Mouse (Mus musculus): ENCODE measurements at regions not wholly inside any gene's neighbourhood (a gene's known extent, or its start where the extent isn't known, plus 50 kb on each side); places are given as distances from the start of the nearest gene placed in this dataset.

DNA sequence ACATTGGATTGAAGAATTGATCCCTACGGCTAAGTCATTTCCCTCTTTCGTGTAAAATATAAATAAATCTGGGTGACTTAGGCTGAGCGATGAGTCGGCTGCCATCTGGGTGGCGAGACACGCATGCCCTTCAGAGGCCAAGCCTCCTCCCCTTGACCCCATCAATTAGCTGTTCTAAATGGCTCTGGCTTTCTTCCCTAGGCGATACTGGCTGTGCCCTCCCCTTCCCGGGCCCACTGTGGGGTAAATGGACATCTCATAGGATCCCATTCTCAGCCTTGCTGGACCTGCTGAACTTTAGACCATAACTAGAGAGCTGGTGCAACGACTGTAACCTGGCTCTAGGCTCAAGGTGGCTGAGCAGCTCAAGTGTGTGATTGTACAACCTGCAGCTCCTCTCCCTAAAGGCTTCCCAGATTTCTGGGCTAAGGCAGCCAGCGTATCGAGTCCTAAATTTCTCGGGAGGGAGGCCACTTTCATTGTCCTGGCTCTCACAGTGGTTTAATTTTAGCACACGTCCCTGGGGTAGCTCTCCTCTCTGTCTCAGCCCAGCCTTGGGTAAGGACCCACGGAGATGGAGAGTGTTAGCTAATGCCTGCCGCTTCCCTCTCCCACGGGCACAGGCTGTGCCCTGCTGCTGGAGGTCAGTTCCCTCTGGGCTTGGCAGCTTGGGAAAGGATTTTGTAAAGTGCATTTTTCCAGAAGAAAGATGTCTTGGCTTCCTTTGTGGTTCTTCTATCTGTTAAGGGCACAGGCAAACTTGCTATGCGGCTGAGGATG lies 80.7 kb upstream of the Zc3h12a start:
- DNase-seq (ENCODE audit: inconsistent ontology term) = no peak

DNA sequence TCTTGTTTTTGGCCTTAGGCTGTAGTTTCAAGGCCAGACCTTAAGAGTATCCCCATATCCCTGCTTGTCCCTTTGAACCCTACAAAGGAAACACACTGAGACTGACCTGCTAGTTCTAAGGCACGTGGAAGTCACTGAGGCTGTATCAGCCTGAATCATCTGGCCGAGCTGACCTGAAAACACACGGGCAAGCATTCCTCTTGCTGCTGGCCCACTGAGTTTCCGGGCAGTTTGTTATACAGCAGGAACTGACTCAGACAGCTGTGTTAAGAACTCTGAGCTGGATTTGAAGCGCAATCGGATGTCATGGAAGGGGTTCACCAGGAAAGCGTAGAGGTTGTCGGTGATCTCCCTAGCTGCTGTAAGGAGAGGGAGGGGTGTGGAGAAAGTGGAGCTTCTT lies 75.9 kb upstream of the Zc3h12a start:
- DNase-seq (ENCODE audit: inconsistent ontology term) = no peak

DNA sequence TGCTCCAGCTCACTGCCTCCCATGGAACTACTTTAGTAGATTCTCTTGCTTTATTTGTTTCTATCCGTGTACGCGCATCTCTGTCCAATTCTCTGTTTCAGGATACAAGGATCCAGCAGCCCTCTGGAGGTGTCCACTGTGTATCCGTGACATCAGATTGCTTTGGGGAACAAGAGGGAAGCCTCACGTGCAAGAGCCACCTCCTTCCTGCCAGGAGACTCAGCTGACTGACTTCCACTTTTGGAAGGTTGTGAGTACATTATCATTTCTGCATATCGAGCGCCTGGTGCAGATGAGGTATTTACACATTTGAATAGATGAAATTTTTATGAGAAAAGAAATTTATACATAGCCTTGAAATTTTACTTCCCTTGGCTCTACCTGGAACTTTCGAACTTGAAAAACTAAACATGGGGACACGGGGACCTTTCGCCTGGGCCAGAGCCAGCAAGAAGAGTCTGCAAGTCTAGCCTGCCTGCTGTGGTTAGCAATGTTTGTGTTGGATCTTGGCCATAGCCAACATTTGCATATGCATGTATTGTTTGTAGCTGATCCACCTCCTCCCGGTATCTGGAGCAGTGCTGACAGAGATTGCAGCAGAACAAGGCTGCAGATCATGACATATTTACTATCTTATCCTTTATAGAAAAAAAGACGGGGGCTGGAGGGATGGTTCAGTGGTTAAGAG lies 74.1 kb upstream of the Zc3h12a start:
- no peak for DNase-seq (ENCODE audit: inconsistent ontology term)

DNA sequence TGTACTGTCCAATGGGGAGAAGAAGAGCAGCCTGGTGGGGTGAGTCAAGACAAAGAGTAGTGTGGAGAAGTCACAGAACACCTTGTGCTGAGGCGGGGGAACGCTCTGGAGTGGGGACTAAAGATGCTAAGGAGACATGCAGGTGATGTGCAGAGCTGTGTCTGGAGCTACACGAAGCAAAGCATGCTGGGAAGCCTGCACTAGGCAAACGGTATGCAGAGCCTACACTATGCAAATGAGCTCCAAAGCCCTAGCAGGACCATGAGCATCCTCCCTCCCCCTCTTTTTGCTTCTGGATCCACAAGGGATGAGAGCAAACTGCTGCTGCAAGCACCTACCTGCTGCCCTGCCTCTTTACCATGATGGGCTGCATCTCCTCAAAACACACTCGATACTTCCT lies 73.1 kb upstream of the Zc3h12a start:
- DNase-seq (ENCODE audit: inconsistent ontology term) = no peak

DNA sequence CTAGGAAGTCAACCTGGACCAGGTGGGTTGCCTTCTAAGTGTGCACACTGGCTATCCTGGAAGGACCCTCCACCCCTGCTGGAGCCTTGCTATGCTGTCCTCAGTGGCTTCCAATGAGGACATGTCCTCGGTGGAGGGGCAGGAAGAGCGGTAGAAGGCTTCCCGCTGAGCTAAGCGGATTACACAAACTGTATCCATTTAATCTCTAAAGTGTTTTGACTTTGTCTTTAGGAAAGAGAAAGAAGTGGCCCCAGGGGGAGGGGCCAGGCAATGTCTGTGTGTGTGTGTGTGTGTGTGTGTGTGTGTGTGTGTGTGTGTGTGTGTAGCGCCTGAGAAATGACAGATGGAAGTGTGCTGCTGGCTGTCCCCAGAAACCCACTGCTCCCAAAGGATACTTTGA lies 71.6 kb upstream of the Zc3h12a start:
- no peak for DNase-seq (ENCODE audit: inconsistent ontology term)

DNA sequence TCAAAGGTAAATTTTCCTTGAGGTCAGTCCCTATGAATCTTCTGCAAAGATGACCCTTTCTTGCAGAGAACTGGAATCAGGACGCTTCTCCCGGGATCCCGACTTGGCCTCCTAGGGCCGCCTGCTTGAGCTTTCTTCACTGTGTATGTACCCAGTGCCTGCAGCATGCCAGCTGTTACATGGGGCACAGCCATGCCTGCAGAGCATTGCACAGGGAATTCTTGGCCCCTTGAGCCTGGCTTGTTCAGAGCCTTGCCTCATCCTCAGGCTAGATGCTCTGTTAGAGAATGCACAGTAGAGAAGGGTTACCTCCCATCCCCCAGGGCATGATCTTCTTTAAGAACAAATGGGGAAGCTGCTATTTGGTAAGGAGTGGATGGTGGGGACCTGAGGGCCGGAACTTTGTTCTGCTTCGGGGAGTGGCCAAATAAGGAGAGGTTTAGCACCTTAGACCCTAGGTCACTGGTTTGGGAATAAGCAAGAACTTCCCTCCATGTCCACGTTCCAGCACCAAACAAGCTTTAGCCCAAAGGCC lies 68.3 kb upstream of the Zc3h12a start:
- DNase-seq (ENCODE audit: inconsistent ontology term) = no peak

DNA sequence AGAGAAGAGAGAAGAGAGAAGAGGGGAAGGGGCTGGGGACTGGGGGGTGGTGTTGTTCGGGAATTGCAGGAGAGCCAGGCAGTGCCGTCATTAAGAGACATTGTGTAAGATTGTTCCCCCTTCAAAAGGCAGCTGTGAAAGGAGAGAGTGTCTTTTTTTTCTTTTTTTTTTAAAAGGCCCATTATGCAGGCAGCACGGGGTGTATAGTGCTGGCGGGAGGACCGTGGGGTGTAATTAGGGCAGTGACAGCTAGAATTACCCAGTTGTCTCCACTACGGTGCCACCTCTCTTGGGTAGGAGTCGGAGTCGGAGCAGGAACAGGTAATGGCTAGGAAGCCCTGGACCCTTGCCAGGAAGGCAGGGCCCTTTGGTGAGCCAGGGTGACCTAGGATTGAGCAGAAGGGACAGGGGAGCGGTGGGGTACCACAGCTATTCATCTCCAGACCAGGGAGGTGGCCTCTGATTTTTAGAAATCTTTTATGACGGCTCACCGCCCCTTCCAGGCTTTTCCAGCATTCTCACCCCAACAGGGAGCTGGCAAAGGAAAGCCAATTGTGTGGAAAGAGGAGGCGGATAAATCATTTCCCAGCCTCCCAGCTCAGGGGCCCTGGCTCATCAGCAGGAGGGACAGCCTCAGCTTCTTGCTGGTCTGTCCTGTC lies 67.2 kb upstream of the Zc3h12a start:
- peak; percentile 36 for DNase-seq (ENCODE audit: inconsistent ontology term)

DNA sequence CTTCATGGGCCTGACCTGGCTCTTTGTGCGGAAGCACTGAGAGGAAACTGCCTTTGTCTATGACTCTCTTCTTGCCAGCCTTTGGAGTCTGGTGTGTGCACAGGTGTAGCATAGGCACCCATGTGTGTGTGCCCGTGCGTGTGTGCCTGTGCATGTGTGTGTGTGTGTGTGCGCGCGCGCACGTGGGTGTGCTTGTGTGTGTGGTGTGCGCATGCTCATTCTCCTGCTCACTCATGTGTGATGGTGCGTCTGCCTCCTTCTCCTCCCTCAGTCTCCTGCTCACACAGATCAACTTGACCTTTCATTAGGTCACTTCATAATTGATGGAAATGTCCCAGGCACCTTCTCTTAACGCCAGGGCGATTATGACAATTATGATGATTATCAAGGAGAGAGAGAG lies 66.7 kb upstream of the Zc3h12a start:
- DNase-seq (ENCODE audit: inconsistent ontology term) = no peak

DNA sequence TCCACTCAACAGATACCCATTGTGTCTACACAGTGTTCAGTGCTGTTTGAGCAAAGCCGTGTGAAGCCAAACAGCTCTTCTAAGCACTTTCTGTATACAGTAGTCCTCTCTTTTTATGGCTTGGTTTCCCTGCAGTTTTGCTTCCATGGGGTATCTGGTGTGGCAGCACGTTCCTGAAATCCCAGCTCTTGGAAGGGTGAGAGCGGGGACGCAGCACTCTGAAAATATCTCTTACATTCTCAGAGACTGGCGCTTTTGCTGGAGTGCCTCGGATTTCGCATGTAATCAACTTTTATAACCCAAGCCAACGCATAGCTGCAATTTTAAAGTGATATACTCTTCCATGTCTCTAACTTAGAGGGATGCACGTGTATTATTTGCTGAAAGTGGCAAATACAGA lies 64.0 kb upstream of the Zc3h12a start:
- no peak for DNase-seq (ENCODE audit: inconsistent ontology term)

DNA sequence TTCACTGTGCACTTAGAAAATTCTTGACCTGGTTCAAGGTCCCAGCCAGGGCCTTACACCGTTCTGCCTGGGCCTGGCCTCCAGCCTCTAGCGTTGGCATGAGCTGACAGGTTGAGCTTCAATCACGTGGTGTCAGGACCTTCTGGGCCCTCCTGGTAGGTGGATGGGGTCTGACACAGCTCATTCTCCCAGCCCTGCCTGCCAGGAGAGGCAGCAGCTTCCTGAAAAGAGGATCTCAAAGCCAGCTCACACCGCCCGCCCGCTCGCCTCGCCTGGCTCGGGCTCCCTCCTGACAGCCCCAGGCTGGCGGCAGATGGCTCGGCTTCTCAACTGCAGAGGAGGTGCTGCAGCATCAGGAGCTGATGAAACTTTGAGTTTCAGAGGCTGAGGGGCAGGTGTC lies 63.4 kb upstream of the Zc3h12a start:
- DNase-seq (ENCODE audit: inconsistent ontology term) = no peak

DNA sequence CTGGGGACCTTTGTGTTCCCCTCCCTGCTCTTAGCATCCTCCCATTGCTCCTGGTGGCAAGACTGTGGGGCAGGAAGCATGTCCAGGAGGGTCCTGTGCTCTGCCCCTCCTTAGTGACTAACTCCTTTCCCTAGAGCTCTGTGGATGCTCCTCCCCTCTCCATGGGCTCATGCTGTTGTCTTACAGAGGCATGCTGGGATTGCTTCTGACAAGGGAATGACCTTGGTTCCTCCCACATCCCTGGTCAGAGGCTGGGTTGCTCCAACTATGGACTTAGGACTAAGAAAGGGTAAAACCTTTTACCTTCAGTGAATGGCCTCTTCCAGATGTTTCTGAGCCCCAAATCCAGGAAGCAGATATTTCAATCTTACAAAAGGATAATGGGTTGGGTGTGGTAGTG lies 62.3 kb upstream of the Zc3h12a start:
- DNase-seq (ENCODE audit: inconsistent ontology term) = no peak

DNA sequence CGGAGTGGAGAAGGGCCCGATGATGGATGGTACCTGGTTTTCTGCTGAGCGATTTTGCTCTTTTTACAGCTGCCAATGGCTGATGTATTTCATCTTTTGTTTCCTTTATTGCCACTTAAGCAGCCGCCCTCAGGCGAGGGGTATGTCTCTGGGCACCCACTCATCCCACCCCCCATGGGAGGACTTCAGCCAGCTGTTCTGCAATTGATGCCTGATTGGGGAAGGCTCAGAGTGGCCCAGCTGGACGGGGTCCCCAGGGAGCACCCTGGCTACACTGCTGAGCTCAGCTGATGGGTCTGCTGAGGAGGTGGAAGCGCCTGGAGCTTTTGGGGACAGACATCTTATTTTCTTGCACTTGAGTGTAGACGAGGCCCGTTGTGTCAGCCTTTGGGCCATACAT lies 58.6 kb upstream of the Zc3h12a start:
- no peak for DNase-seq (ENCODE audit: inconsistent ontology term)

DNA sequence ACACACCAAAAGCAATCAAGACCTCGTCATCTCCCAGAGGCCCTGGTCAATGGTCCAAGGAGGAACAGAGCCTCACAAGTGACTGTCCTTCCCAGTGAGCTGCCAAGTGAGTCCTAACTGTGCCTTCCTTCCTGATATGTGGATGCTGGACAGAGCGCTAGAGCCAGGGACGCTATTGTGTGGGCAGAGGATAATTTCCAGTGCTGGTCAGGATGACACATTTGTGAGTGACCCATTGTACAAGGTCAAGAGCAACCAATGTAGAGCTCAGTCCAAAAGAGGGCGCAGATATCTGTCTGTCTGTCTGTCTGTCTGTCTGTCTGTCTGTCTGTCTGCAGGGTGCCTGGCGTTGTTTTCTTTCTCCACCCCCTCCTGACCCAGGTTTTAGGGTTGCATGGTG lies 57.4 kb upstream of the Zc3h12a start:
- no peak for DNase-seq (ENCODE audit: inconsistent ontology term)

DNA sequence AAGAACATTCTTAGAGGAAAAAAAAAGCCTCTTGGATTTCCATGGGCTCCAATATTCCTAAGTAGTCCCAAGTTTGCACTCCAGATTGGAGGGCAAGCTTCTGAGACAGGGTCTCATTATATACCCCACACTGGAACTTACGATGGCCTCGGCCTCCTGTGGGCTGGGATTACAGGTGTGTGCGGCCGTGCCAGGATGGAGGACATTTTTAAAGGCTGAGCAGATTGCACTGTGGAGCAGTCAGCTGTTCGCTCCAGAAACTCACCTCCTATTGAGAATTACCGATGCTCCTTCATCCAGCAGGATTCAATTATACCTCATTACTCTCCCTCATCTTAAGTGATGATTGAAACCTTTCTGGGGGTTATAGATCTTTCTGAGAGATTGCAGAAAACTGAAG lies 53.3 kb upstream of the Zc3h12a start:
- no peak for DNase-seq (ENCODE audit: inconsistent ontology term)

DNA sequence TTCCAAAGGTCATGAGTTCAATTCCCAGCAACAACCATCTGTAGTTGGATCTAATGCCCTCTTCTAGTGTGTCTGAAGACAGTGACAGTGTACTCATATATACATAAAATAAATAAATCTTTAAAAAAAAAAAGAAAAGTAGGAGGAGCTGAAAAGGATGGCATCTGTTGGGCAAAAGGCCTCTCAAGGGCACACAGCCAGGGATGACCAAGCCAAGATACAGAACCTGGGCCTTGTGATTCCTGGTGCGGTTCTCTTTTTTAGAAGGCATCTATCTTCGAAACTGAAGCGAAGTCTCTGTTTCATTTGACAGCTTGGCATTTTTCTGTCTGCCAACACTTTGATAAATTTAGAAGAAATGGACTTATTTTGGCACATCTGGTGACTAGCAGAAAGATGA lies 50.9 kb upstream of the Zc3h12a start:
- DNase-seq (ENCODE audit: inconsistent ontology term) = no peak

DNA sequence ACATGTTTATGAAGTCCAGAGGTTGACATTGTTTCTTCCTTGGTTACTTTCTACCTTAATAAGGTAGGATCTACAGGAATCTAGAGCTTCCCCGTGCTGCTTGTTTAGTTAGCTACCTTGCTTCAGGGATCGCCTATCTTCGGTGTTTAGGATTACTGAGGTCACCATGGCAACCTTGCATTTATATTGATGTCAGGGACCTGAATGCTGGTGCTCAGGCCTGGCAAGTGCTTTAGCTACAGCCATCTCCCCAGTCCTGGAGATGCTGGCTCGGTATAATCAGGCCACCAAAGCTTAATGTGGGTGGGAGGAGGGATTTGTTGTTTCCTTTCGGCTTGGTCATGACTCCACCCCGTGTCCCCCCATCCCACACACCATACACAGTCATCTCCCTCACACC lies 50.0 kb upstream of the Zc3h12a start:
- no peak for DNase-seq (ENCODE audit: inconsistent ontology term)

Measured in Muller cell, postnatal 12 days (primary cell).